8 mouse cellular contexts compared by ENCODE assay signal in the genomic region with DNA sequence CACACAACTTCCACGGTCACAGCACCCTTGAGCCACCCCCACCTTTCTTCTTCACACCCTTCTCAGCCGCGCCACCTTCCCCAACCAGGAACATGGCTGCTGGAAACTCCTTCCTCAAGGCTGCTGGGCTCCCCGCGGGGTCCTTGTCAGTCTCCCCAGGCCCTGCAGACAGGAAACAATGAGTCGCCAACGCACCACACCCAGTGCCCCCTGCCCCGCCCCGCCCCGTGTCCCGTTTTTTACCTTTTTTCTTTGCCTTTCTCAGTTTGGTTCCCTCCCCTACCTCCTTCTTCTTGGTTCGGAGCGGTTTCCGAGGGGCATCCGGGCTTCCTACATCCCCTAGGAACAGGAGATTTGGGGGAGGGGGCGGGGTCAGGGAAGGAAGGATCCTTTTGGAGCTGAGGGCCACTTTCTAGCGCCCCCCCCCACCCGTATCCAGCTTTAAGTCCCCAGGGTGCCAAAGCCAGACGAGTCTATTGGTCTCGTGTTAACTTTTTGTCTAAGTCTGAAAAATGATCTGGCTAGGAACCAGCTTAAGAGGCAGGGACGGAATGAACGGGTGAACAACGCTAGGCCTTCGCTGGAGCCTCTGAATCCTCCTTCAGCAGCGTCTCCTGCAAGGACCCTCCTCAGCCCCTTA. TPM values are rescaled to one million over a fixed set of nuclear protein-coding genes. Genes with fewer than 3 reads are reported as not detected.
DNase-seq lines count a peak whose midpoint lies in the region; ATAC-seq and TF ChIP-seq lines count a peak whose summit lies in the region.

No protein-coding gene starts in this region.

- no peak for ATAC-seq in kidney, embryonic 16.5 days (ENCODE audit: low FRiP score, low TSS enrichment)
- no peak; the same call in 1 of the 2 replicates for ATAC-seq in embryonic facial prominence, embryonic 15.5 days (ENCODE audit: insufficient number of reproducible peaks, low FRiP score, low TSS enrichment, low read depth)
- no peak for ATAC-seq in limb, embryonic 11.5 days (ENCODE audit: insufficient number of reproducible peaks, low FRiP score, low TSS enrichment, low read depth)
- no peak for ATAC-seq in neural tube, embryonic 15.5 days (ENCODE audit: low FRiP score)
- no peak for ATAC-seq in megakaryocyte-erythroid progenitor cell, adult 5-6 weeks (replicated peaks; ENCODE audit: low FRiP score, low TSS enrichment, poor library complexity, severe bottlenecking)

- DNase-seq in kidney, adult 2 months: no peak
- DNase-seq in limb, embryonic 11.5 days (ENCODE audit: low spot score): peak; percentile 49
- no peak for DNase-seq in layer of hippocampus, postnatal 36 days
- no peak for DNase-seq in MN1 (ENCODE audit: low spot score)

- peaks cover 28% of the 10 kb centered on the region for H3K4me1 ChIP-seq in kidney, embryonic 16.5 days (ENCODE audit: insufficient read depth, low read length)
- H3K4me1 ChIP-seq in kidney, adult 2 months (ENCODE audit: control insufficient read depth, insufficient read depth, low read length): no peaks in the 10 kb centered on the region
- peaks cover 33% of the 10 kb centered on the region for H3K4me1 ChIP-seq in embryonic facial prominence, embryonic 15.5 days
- peaks cover 12% of the 10 kb centered on the region for H3K4me1 ChIP-seq in limb, embryonic 11.5 days (ENCODE audit: control insufficient read depth, insufficient read depth, low read length)
- H3K4me1 ChIP-seq in neural tube, embryonic 15.5 days: peaks cover 27% of the 10 kb centered on the region

- H3K4me3 ChIP-seq in kidney, embryonic 16.5 days (ENCODE audit: low read length): peak overlapping the region; percentile 42
- H3K4me3 ChIP-seq in kidney, adult 2 months (ENCODE audit: insufficient read depth, low read depth, low read length): no peak overlapping the region
- H3K4me3 ChIP-seq in embryonic facial prominence, embryonic 15.5 days (replicated peaks): peak overlapping the region; percentile 27
- H3K4me3 ChIP-seq in limb, embryonic 11.5 days (ENCODE audit: low read depth, low read length): peak overlapping the region; percentile 16
- peak overlapping the region; percentile 26 for H3K4me3 ChIP-seq in neural tube, embryonic 15.5 days (replicated peaks)

- H3K4me2 ChIP-seq in kidney, embryonic 16.5 days (replicated peaks; ENCODE audit: low read depth, low read length): peak overlapping the region; percentile 60
- peak overlapping the region; percentile 51 for H3K4me2 ChIP-seq in embryonic facial prominence, embryonic 15.5 days (replicated peaks)
- H3K4me2 ChIP-seq in limb, embryonic 11.5 days (ENCODE audit: low read depth, severe bottlenecking): peak overlapping the region; percentile 49
- peak overlapping the region; percentile 61 for H3K4me2 ChIP-seq in neural tube, embryonic 15.5 days

- H3K9me3 ChIP-seq in kidney, embryonic 16.5 days (ENCODE audit: low read length): no peaks in the 10 kb centered on the region
- H3K9me3 ChIP-seq in embryonic facial prominence, embryonic 15.5 days (replicated peaks): no peaks in the 10 kb centered on the region
- H3K9me3 ChIP-seq in limb, embryonic 11.5 days (ENCODE audit: control insufficient read depth, low read length): no peaks in the 10 kb centered on the region
- H3K9me3 ChIP-seq in neural tube, embryonic 15.5 days (replicated peaks): no peaks in the 10 kb centered on the region

- WGBS in kidney, embryonic 16.5 days: 3% methylated on average over 25 of the region's 25 CpGs
- 18% methylated on average over 25 of the region's 25 CpGs for WGBS in kidney, adult 2 months
- WGBS in embryonic facial prominence, embryonic 15.5 days: 6% methylated on average over 25 of the region's 25 CpGs
- WGBS in limb, embryonic 11.5 days: 2% methylated on average over 25 of the region's 25 CpGs
- WGBS in neural tube, embryonic 15.5 days: 3% methylated on average over 25 of the region's 25 CpGs

- H3K36me3 ChIP-seq in kidney, embryonic 16.5 days (ENCODE audit: insufficient read depth, low read length): no peaks in the 10 kb centered on the region
- no peaks in the 10 kb centered on the region for H3K36me3 ChIP-seq in kidney, adult 2 months (ENCODE audit: control insufficient read depth, insufficient read depth, low read length)
- no peaks in the 10 kb centered on the region for H3K36me3 ChIP-seq in embryonic facial prominence, embryonic 15.5 days
- H3K36me3 ChIP-seq in limb, embryonic 11.5 days (ENCODE audit: control insufficient read depth, insufficient read depth, low read length): no peaks in the 10 kb centered on the region; the same call in 1 of the 2 replicates
- no peaks in the 10 kb centered on the region for H3K36me3 ChIP-seq in neural tube, embryonic 15.5 days

- no peak for TF ChIP-seq POLR2A in kidney, adult 2 months (IDR thresholded peaks at IDR 0.05; ENCODE audit: low read depth, low read length)

- H3K27me3 ChIP-seq in kidney, embryonic 16.5 days (ENCODE audit: insufficient read depth, low read length): peaks cover 28% of the 10 kb centered on the region
- no peaks in the 10 kb centered on the region; the same call in 1 of the 2 replicates for H3K27me3 ChIP-seq in kidney, adult 2 months (replicated peaks; ENCODE audit: control insufficient read depth, insufficient read depth, low read length)
- H3K27me3 ChIP-seq in embryonic facial prominence, embryonic 15.5 days: peaks cover 27% of the 10 kb centered on the region
- H3K27me3 ChIP-seq in limb, embryonic 11.5 days (ENCODE audit: control insufficient read depth, insufficient read depth, low read length): peaks cover 40% of the 10 kb centered on the region
- H3K27me3 ChIP-seq in neural tube, embryonic 15.5 days (replicated peaks): peaks cover 71% of the 10 kb centered on the region

- TF ChIP-seq CTCF in kidney, adult 2 months (conservative IDR thresholded peaks at IDR 0.05; ENCODE audit: insufficient read depth, insufficient read length, low read depth, low read length): no peak

- H3K9ac ChIP-seq in kidney, embryonic 16.5 days (replicated peaks; ENCODE audit: low read length): peak overlapping the region; percentile 58
- H3K9ac ChIP-seq in embryonic facial prominence, embryonic 15.5 days: peak overlapping the region; percentile 23
- peak overlapping the region; percentile 52 for H3K9ac ChIP-seq in limb, embryonic 11.5 days (ENCODE audit: low read length)
- no peak overlapping the region for H3K9ac ChIP-seq in neural tube, embryonic 15.5 days (replicated peaks)

- no peak overlapping the region for H3K27ac ChIP-seq in kidney, embryonic 16.5 days (ENCODE audit: low read length)
- no peak overlapping the region for H3K27ac ChIP-seq in kidney, adult 2 months (ENCODE audit: insufficient read depth, low read depth, low read length)
- H3K27ac ChIP-seq in embryonic facial prominence, embryonic 15.5 days (replicated peaks): no peak overlapping the region
- H3K27ac ChIP-seq in limb, embryonic 11.5 days (replicated peaks; ENCODE audit: low read depth, low read length): no peak overlapping the region
- H3K27ac ChIP-seq in neural tube, embryonic 15.5 days (replicated peaks): no peak overlapping the region

RNA-seq across cellular contexts. Expression of gene Tulp1, which starts 2.2 kb away (rescaled TPM):
- polyA plus RNA-seq in kidney, embryonic 16.5 days (2015; fragmentation: Nextera tagmentation; extraction: Ambion mirVana): 6.4 and 8.7 TPM in 2 replicates
- polyA plus RNA-seq in kidney, adult 2 months (2012; rRNA removed): 0.11 TPM in 1 of 2 replicates, not detected in the other
- polyA plus RNA-seq in embryonic facial prominence, embryonic 15.5 days (2015; fragmentation: Nextera tagmentation; extraction: Ambion mirVana): 5.1 and 5.8 TPM in 2 replicates
- polyA plus RNA-seq in limb, embryonic 11.5 days (2014; fragmentation: Nextera tagmentation; extraction: Ambion mirVana): 3.4 and 4.4 TPM in 2 replicates
- 1.1 and 1.5 TPM in 2 replicates for polyA plus RNA-seq in neural tube, embryonic 15.5 days (2015; fragmentation: Nextera tagmentation; extraction: Ambion mirVana)
- not detected for total RNA-seq in layer of hippocampus, postnatal 36 days (2021)
- total RNA-seq in megakaryocyte-erythroid progenitor cell, adult 5-6 weeks (2014; fragmentation: Nextera tagmentation): not detected in 2 replicates
- 0.99 TPM in 1 of 2 replicates, not detected in the other for total RNA-seq in megakaryocyte-erythroid progenitor cell, adult 5-6 weeks (2017)

RNA-seq across cellular contexts. Expression of gene Tead3, which starts 12.2 kb away (rescaled TPM):
- polyA plus RNA-seq in kidney, embryonic 16.5 days (2015; fragmentation: Nextera tagmentation; extraction: Ambion mirVana): 10.7 and 11.5 TPM in 2 replicates
- 15.7 and 17.8 TPM in 2 replicates for polyA plus RNA-seq in kidney, adult 2 months (2012; rRNA removed)
- polyA plus RNA-seq in embryonic facial prominence, embryonic 15.5 days (2015; fragmentation: Nextera tagmentation; extraction: Ambion mirVana): 17.9 and 18.8 TPM in 2 replicates
- 10.0 and 10.6 TPM in 2 replicates for polyA plus RNA-seq in limb, embryonic 11.5 days (2014; fragmentation: Nextera tagmentation; extraction: Ambion mirVana)
- 1.5 and 3.2 TPM in 2 replicates for polyA plus RNA-seq in neural tube, embryonic 15.5 days (2015; fragmentation: Nextera tagmentation; extraction: Ambion mirVana)
- total RNA-seq in layer of hippocampus, postnatal 36 days (2021): 1 to 10 TPM; 1.7 to 3.7 TPM
- 0.20 and 0.37 TPM in 2 replicates for total RNA-seq in megakaryocyte-erythroid progenitor cell, adult 5-6 weeks (2014; fragmentation: Nextera tagmentation)
- 0.30 TPM in 1 of 2 replicates, not detected in the other for total RNA-seq in megakaryocyte-erythroid progenitor cell, adult 5-6 weeks (2017)

RNA-seq across cellular contexts. Expression of gene Rpl10a, which starts 34.5 kb away (rescaled TPM):
- 543 and 653 TPM in 2 replicates for polyA plus RNA-seq in kidney, embryonic 16.5 days (2015; fragmentation: Nextera tagmentation; extraction: Ambion mirVana)
- 2,603 and 2,904 TPM in 2 replicates for polyA plus RNA-seq in kidney, adult 2 months (2012; rRNA removed)
- 620 and 681 TPM in 2 replicates for polyA plus RNA-seq in embryonic facial prominence, embryonic 15.5 days (2015; fragmentation: Nextera tagmentation; extraction: Ambion mirVana)
- polyA plus RNA-seq in limb, embryonic 11.5 days (2014; fragmentation: Nextera tagmentation; extraction: Ambion mirVana): 616 TPM in 2 replicates
- polyA plus RNA-seq in neural tube, embryonic 15.5 days (2015; fragmentation: Nextera tagmentation; extraction: Ambion mirVana): 329 and 387 TPM in 2 replicates
- total RNA-seq in layer of hippocampus, postnatal 36 days (2021): 100 to 1,000 TPM; 342 TPM
- total RNA-seq in megakaryocyte-erythroid progenitor cell, adult 5-6 weeks (2014; fragmentation: Nextera tagmentation): 3,438 and 3,746 TPM in 2 replicates
- 861 and 1,170 TPM in 2 replicates for total RNA-seq in megakaryocyte-erythroid progenitor cell, adult 5-6 weeks (2017)

RNA-seq across cellular contexts. Expression of gene Fance, which starts 49.5 kb away (rescaled TPM):
- polyA plus RNA-seq in kidney, embryonic 16.5 days (2015; fragmentation: Nextera tagmentation; extraction: Ambion mirVana): 32.3 and 34.0 TPM in 2 replicates
- 11.4 and 12.1 TPM in 2 replicates for polyA plus RNA-seq in kidney, adult 2 months (2012; rRNA removed)
- 37.6 and 38.5 TPM in 2 replicates for polyA plus RNA-seq in embryonic facial prominence, embryonic 15.5 days (2015; fragmentation: Nextera tagmentation; extraction: Ambion mirVana)
- polyA plus RNA-seq in limb, embryonic 11.5 days (2014; fragmentation: Nextera tagmentation; extraction: Ambion mirVana): 27.3 and 29.4 TPM in 2 replicates
- 26.3 and 30.3 TPM in 2 replicates for polyA plus RNA-seq in neural tube, embryonic 15.5 days (2015; fragmentation: Nextera tagmentation; extraction: Ambion mirVana)
- 10 to 100 TPM; 25.2 to 27.9 TPM for total RNA-seq in layer of hippocampus, postnatal 36 days (2021)
- 47.6 and 82.8 TPM in 2 replicates for total RNA-seq in megakaryocyte-erythroid progenitor cell, adult 5-6 weeks (2014; fragmentation: Nextera tagmentation)
- total RNA-seq in megakaryocyte-erythroid progenitor cell, adult 5-6 weeks (2017): 21.0 and 56.9 TPM in 2 replicates
